Mouse (Mus musculus) MEL (cell line): ENCODE measurements around the gene Elp5.

Source experiments
- BHLHE40 ChIP-seq: IDR thresholded peaks from 2 replicates; pipeline ENCODE4 v1.6.1; 2012; ENCODE audit warnings: low read depth, mild to moderate bottlenecking, inconsistent platforms, low read length, improper control_type of control experiment, borderline replicate concordance
- CTCF ChIP-seq, 3 experiments: IDR thresholded peaks in 2 of 3; conservative IDR thresholded peaks in 1 of 3; 2 replicates each; pipeline ENCODE4 v1.5.1; 2011 to 2012; ENCODE audit warnings: low read length in 3 of 3, low read depth in 2 of 3, mild to moderate bottlenecking in 2 of 3, improper control_type of control experiment in 1 of 3, inconsistent platforms in 1 of 3, mixed read lengths in 1 of 3, moderate library complexity in 1 of 3; ENCODE audit not compliant: control insufficient read depth in 1 of 3, insufficient read depth in 1 of 3, poor library complexity in 1 of 3, severe bottlenecking in 1 of 3
- NRF1 ChIP-seq: IDR thresholded peaks from 2 replicates; pipeline ENCODE4 v1.6.1; 2014; ENCODE audit warnings: low read depth, mild to moderate bottlenecking, inconsistent platforms, low read length, improper control_type of control experiment, moderate library complexity; ENCODE audit not compliant: poor library complexity, insufficient read depth, severe bottlenecking
- POLR2A ChIP-seq, 2 experiments: IDR thresholded peaks; 2 replicates each; pipeline ENCODE4 v1.6.1; 2011 to 2012; ENCODE audit warnings: low read length in 2 of 2, mild to moderate bottlenecking in 2 of 2, control low read depth in 1 of 2, improper control_type of control experiment in 1 of 2, low read depth in 1 of 2, moderate library complexity in 1 of 2; ENCODE audit not compliant: control insufficient read depth in 1 of 2, insufficient read depth in 1 of 2, poor library complexity in 1 of 2
- SIN3A ChIP-seq: IDR thresholded peaks from 2 replicates; pipeline ENCODE4 v1.6.1; 2012; ENCODE audit warnings: low read length, improper control_type of control experiment, inconsistent platforms
- TBP ChIP-seq: IDR thresholded peaks from 2 replicates; pipeline ENCODE4 v1.8.0; 2011; ENCODE audit warnings: low read depth, low read length, improper control_type of control experiment

GRCm38 (mm10) chr11:70030651-70031320 lies 48.5 kb upstream of the Elp5 start:
- TF ChIP-seq CTCF (IDR thresholded peaks at IDR 0.05 in 2 of 3, conservative IDR thresholded peaks at IDR 0.05 in 1 of 3; ENCODE audit: control insufficient read depth in 1 of 3, insufficient read depth in 1 of 3, low read depth in 2 of 3, low read length in 3 of 3, poor library complexity in 1 of 3, severe bottlenecking in 1 of 3): no peak
- no peak for TF ChIP-seq NRF1
- TF ChIP-seq TBP: no peak
- TF ChIP-seq BHLHE40: no peak
- no peak for TF ChIP-seq POLR2A (IDR thresholded peaks at IDR 0.05; ENCODE audit: control insufficient read depth in 1 of 2, insufficient read depth in 1 of 2, low read depth in 1 of 2, low read length in 2 of 2, poor library complexity in 1 of 2)
- TF ChIP-seq SIN3A: no peak
